In the genomic region with DNA sequence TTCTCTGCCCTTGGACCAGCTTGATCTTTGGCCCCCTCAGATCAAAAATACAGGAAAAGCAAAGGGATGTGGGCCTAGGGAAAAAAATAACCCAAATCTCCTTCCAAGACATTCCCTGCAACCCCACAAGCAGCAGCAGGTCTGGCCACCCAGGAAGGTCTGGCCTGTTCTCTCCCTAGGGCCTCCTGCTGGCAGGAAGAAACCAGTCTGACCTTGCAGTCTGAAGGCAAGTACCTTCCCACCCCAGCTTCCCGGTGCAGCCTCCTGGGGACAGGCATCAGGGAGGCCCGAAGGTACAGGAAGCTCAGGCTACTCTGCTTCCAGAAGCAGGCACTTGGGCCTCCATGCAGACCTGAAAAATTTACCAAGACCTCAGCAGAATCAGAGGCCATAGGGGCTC, we compare ENCODE assay signal across 25 mouse cellular contexts.
DNase-seq lines count a peak whose midpoint lies in the region; ATAC-seq lines count a peak whose summit lies in the region.
"Had no signal": no experiment of that assay in that cellular context is flagged by ENCODE, and none has a peak within 500 bp of the region (broad histone marks: within the 10 kb centered on the region; RNA-seq: fewer than 3 reads in every experiment).

No protein-coding gene starts in this region.

- H3K27me3 ChIP-seq in hindbrain, embryonic 10.5 days (ENCODE audit: insufficient read depth, poor library complexity, severe bottlenecking): peaks cover 9% of the 10 kb centered on the region; the same call in 1 of the 2 replicates
- H3K27me3 ChIP-seq in hindbrain, embryonic 16.5 days (replicated peaks; ENCODE audit: control insufficient read depth, insufficient read depth, low read length): no peaks in the 10 kb centered on the region; the same call in none of the 2 replicates
- no peaks in the 10 kb centered on the region for H3K27me3 ChIP-seq in midbrain, embryonic 10.5 days (ENCODE audit: low read depth, poor library complexity, severe bottlenecking)
- H3K27me3 ChIP-seq in midbrain, embryonic 16.5 days (ENCODE audit: control insufficient read depth, insufficient read depth, low read depth, low read length): no peaks in the 10 kb centered on the region
- H3K27me3 ChIP-seq in midbrain, embryonic 15.5 days (replicated peaks): no peaks in the 10 kb centered on the region

- H3K9me3 ChIP-seq in hindbrain, embryonic 10.5 days: no peaks in the 10 kb centered on the region
- H3K9me3 ChIP-seq in hindbrain, embryonic 16.5 days (ENCODE audit: control insufficient read depth, low read length): no peaks in the 10 kb centered on the region
- H3K9me3 ChIP-seq in midbrain, embryonic 10.5 days (replicated peaks): no peaks in the 10 kb centered on the region
- no peaks in the 10 kb centered on the region for H3K9me3 ChIP-seq in midbrain, embryonic 16.5 days (replicated peaks; ENCODE audit: control insufficient read depth, low read length, poor library complexity, severe bottlenecking)
- no peaks in the 10 kb centered on the region for H3K9me3 ChIP-seq in midbrain, embryonic 15.5 days
- H3K9me3 ChIP-seq: embryonic facial prominence, embryonic 13.5 days; limb, embryonic 15.5 days; liver, embryonic 13.5 days had no signal

- H3K4me2 ChIP-seq in hindbrain, embryonic 16.5 days (ENCODE audit: low read length): no peak overlapping the region
- H3K4me2 ChIP-seq in midbrain, embryonic 16.5 days (ENCODE audit: low read length): no peak overlapping the region
- no peak overlapping the region for H3K4me2 ChIP-seq in midbrain, embryonic 15.5 days
- H3K4me2 ChIP-seq: embryonic facial prominence, embryonic 13.5 days; limb, embryonic 15.5 days; liver, embryonic 13.5 days had no signal

- H3K36me3 ChIP-seq in hindbrain, embryonic 10.5 days: no peaks in the 10 kb centered on the region
- no peaks in the 10 kb centered on the region for H3K36me3 ChIP-seq in hindbrain, embryonic 16.5 days (ENCODE audit: control insufficient read depth, insufficient read depth, low read length)
- H3K36me3 ChIP-seq in midbrain, embryonic 10.5 days: no peaks in the 10 kb centered on the region
- H3K36me3 ChIP-seq in midbrain, embryonic 16.5 days (ENCODE audit: control insufficient read depth, insufficient read depth, low read length): no peaks in the 10 kb centered on the region
- H3K36me3 ChIP-seq in midbrain, embryonic 15.5 days (replicated peaks): no peaks in the 10 kb centered on the region
- H3K36me3 ChIP-seq: embryonic facial prominence, embryonic 13.5 days; limb, embryonic 15.5 days; liver, embryonic 13.5 days had no signal

- H3K4me1 ChIP-seq in hindbrain, embryonic 10.5 days (replicated peaks): peaks cover 22% of the 10 kb centered on the region
- H3K4me1 ChIP-seq in hindbrain, embryonic 16.5 days (ENCODE audit: control insufficient read depth, insufficient read depth, low read depth, low read length): peaks cover 17% of the 10 kb centered on the region
- H3K4me1 ChIP-seq in midbrain, embryonic 10.5 days: peaks cover 19% of the 10 kb centered on the region
- peaks cover 21% of the 10 kb centered on the region for H3K4me1 ChIP-seq in midbrain, embryonic 16.5 days (ENCODE audit: control insufficient read depth, insufficient read depth, low read length)
- peaks cover 26% of the 10 kb centered on the region for H3K4me1 ChIP-seq in midbrain, embryonic 15.5 days
- H3K4me1 ChIP-seq: liver, embryonic 13.5 days had no signal

- DNase-seq in hindbrain, embryonic 10.5 days (ENCODE audit: low spot score): no peak
- DNase-seq in midbrain, embryonic 10.5 days (ENCODE audit: low spot score): no peak
- peak; percentile 19 for DNase-seq in ZHBTc4 (ENCODE audit: low read depth, low spot score)
- DNase-seq: adrenal gland, postnatal 25 days; B cell, adult 2 months; cerebellum, adult 11-12 months; cerebellum, adult 9-11 months; embryo, embryonic 11 days; gastrocnemius, postnatal 14 days; heart, postnatal 14 days; kidney, adult 8-10 months; liver, embryonic 13.5 days; lung, adult 18-20 months; right cerebral cortex, postnatal 4 days had no signal

- WGBS in hindbrain, embryonic 10.5 days: 50% methylated on average over 2 of the region's 2 CpGs
- 64% methylated on average over 2 of the region's 2 CpGs for WGBS in hindbrain, embryonic 16.5 days
- WGBS in midbrain, embryonic 10.5 days: 62% methylated on average over 2 of the region's 2 CpGs
- WGBS in midbrain, embryonic 16.5 days: 58% methylated on average over 2 of the region's 2 CpGs
- 27% methylated on average over 2 of the region's 2 CpGs for WGBS in midbrain, embryonic 15.5 days

- peak overlapping the region; percentile 3; the same call in 1 of the 2 replicates for H3K27ac ChIP-seq in hindbrain, embryonic 10.5 days
- no peak overlapping the region for H3K27ac ChIP-seq in hindbrain, embryonic 16.5 days (ENCODE audit: low read depth, low read length)
- peak overlapping the region; percentile 38; the same call in 1 of the 2 replicates for H3K27ac ChIP-seq in midbrain, embryonic 10.5 days (replicated peaks)
- no peak overlapping the region for H3K27ac ChIP-seq in midbrain, embryonic 16.5 days (ENCODE audit: low read length)
- H3K27ac ChIP-seq in midbrain, embryonic 15.5 days: peak overlapping the region; percentile 73
- H3K27ac ChIP-seq: embryonic facial prominence, embryonic 13.5 days; kidney, postnatal 0 days; limb, embryonic 15.5 days; liver, embryonic 13.5 days; macrophage had no signal

- H3K4me3 ChIP-seq in hindbrain, embryonic 10.5 days: no peak overlapping the region
- H3K4me3 ChIP-seq in hindbrain, embryonic 16.5 days (ENCODE audit: low read length): no peak overlapping the region
- H3K4me3 ChIP-seq in midbrain, embryonic 10.5 days: no peak overlapping the region
- no peak overlapping the region for H3K4me3 ChIP-seq in midbrain, embryonic 16.5 days (ENCODE audit: low read depth, low read length)
- H3K4me3 ChIP-seq in midbrain, embryonic 15.5 days: no peak overlapping the region
- H3K4me3 ChIP-seq: embryonic facial prominence, embryonic 13.5 days; erythroblast, embryonic 14.5 days; limb, embryonic 15.5 days; liver, embryonic 13.5 days had no signal

- no peak for ATAC-seq in hindbrain, embryonic 16.5 days
- ATAC-seq in midbrain, embryonic 16.5 days: no peak
- no peak for ATAC-seq in midbrain, embryonic 15.5 days (replicated peaks)
- ATAC-seq: activated CD4-positive, CD25-positive, alpha-beta regulatory T cell, adult 4 months; intestine, embryonic 16.5 days; lung, postnatal 0 days had no signal

- H3K9ac ChIP-seq in hindbrain, embryonic 16.5 days (ENCODE audit: low read depth, low read length): no peak overlapping the region
- no peak overlapping the region for H3K9ac ChIP-seq in midbrain, embryonic 16.5 days (ENCODE audit: low read depth, low read length)
- no peak overlapping the region for H3K9ac ChIP-seq in midbrain, embryonic 15.5 days
- H3K9ac ChIP-seq: embryonic facial prominence, embryonic 13.5 days; limb, embryonic 15.5 days; liver, embryonic 13.5 days had no signal

Comparison
In these comparisons a context has a peak if more than half of its experiments do, and no peak if none do; other contexts are left out.
1. H3K27ac ChIP-seq: peak in hindbrain, embryonic 10.5 days (single experiment), midbrain, embryonic 10.5 days (single experiment) and midbrain, embryonic 15.5 days (single experiment); none in hindbrain, embryonic 16.5 days (single experiment) and midbrain, embryonic 16.5 days (single experiment).